Mouse (Mus musculus) liver, embryonic 11.5 days (tissue): Measurements from ENCODE around the gene Saa4. TPM values are rescaled to one million over a fixed set of nuclear protein-coding genes. Genes with fewer than 3 reads are reported as not detected.

Source experiments
- ATAC-seq: fragments of 200-750 bp; cut with Nextera tagmentation; replicated peaks from 2 replicates; pipeline ENCODE4 v1.8.0; 2017; ENCODE audit warnings: moderate number of reproducible peaks, mild to moderate bottlenecking, moderate TSS enrichment, moderate library complexity; ENCODE audit not compliant: low FRiP score
- DNase-seq: peaks from one replicate; pipeline ENCODE4 v3.0.0-alpha.2; 2017; ENCODE audit warnings: low spot score
- H3K27ac ChIP-seq: fragments of 300-500 bp; sonication (generic); 2 replicates; pipeline ENCODE4 v1.5.1; 2014; ENCODE audit warnings: mild to moderate bottlenecking, low read depth, low read length, control low read depth
- H3K27me3 ChIP-seq: fragments of 300-500 bp; sonication (generic); replicated peaks from 2 replicates; pipeline ENCODE4 v1.6.1; 2014; ENCODE audit warnings: low read length, mixed read lengths; ENCODE audit not compliant: control insufficient read depth, insufficient read depth
- H3K36me3 ChIP-seq: fragments of 300-500 bp; sonication (generic); 2 replicates; pipeline ENCODE4 v1.6.1; 2014; ENCODE audit warnings: mild to moderate bottlenecking, low read length, moderate library complexity, mixed read lengths; ENCODE audit not compliant: control insufficient read depth, insufficient read depth
- H3K4me1 ChIP-seq: fragments of 300-500 bp; sonication (generic); replicated peaks from 2 replicates; pipeline ENCODE4 v1.6.1; 2014; ENCODE audit warnings: low read length, mixed read lengths; ENCODE audit not compliant: control insufficient read depth, insufficient read depth
- H3K4me2 ChIP-seq: fragments of 300-500 bp; sonication (generic); 2 replicates; pipeline ENCODE4 v1.6.1; 2014; ENCODE audit warnings: mild to moderate bottlenecking, control low read depth, moderate library complexity
- H3K4me3 ChIP-seq: fragments of 300-500 bp; sonication (generic); 2 replicates; pipeline ENCODE4 v1.5.1; 2014; ENCODE audit warnings: low read depth, low read length, control low read depth
- H3K9ac ChIP-seq: fragments of 300-500 bp; sonication (generic); 2 replicates; pipeline ENCODE4 v1.6.1; 2014; ENCODE audit warnings: low read depth, low read length, control low read depth
- H3K9me3 ChIP-seq: fragments of 300-500 bp; sonication (generic); 2 replicates; pipeline ENCODE4 v1.6.1; 2016; ENCODE audit warnings: low read length, inconsistent platforms, mixed read lengths; ENCODE audit not compliant: control insufficient read depth
- whole genome bisulfite sequencing: fragments of 180-500 bp; shearing (Covaris S2); extraction: QIAGEN DNeasy Blood & Tissue Kit; methylation state at CpG from one replicate; pipeline ENCODE4 v1.1.7; 2014; 5-methylcytosine and 5-hydroxymethylcytosine counted together
- polyA plus RNA-seq: library from polyadenylated mRNA; unstranded; fragments of >200 nt; fragmentation: Nextera tagmentation; extraction: Ambion mirVana; gene quantifications from 2 replicates; pipeline ENCODE4 v1.2.1, GENCODE M21; 2014

Saa4 gene
- polyA plus RNA-seq, 1 experiment from 2014 or later, result 5.7 TPM

DNA sequence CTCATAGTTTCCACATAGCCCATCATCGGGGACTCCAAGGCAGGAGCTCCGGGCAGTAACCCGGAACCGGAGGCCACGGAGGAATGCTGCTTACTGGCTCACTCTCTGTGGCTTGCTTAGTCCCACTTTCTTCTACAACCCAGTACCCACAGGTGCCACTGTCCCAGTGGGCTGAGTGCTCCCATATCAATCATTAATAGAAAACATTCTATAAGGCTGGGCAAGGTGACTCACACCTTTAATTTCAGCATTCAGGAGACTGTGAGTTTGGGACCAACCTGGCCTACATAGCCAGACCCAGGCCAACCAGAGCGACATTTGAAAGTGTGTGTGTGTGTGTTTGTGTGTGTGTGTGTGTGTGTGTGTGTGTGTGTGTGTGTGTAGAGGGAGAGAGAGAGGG is 9.0 kb downstream of the Saa4 start:
- ATAC-seq (no peak), DNase-seq (no peak)
- H3K27me3 ChIP-seq, result no peaks in the 10 kb centered on the region
- H3K36me3 ChIP-seq, result no peaks in the 10 kb centered on the region
- H3K9me3 ChIP-seq, result no peaks in the 10 kb centered on the region
- H3K4me1 ChIP-seq, result no peaks in the 10 kb centered on the region; the same call in 1 of the 2 replicates
- H3K4me3 ChIP-seq, result no peak overlapping the region
- no peak overlapping the region for H3K9ac ChIP-seq
- no peak overlapping the region for H3K4me2 ChIP-seq
- WGBS, result 94% methylated on average over 6 of the region's 6 CpGs
- no peak overlapping the region for H3K27ac ChIP-seq

DNA sequence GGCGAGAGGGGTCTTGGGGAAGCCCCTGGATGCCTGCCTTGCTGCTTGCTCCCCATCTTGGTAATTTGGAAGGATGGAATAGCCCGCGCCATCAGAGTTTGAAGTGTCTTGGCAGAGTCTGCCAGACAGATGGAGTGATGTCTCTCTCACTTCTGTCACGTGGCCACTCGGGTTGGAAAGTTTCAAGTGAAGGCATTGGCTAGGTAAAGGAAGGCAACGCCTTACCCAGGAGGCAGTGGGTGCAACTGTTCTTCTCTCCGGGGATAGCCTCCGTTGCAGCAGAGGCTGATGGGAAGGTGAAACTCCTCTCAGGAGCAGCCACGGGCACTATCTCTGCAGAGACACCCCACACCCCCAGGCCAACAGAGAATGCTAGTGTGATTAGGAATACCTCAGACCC is 11.9 kb downstream of the Saa4 start:
- Histone ChIP-seq H3K27me3 (no peaks in the 10 kb centered on the region), H3K4me2 (no peak overlapping the region), H3K9me3 (no peaks in the 10 kb centered on the region), H3K4me3 (no peak overlapping the region), H3K9ac (no peak overlapping the region), H3K27ac (no peak overlapping the region), H3K36me3 (no peaks in the 10 kb centered on the region), H3K4me1 (no peaks in the 10 kb centered on the region; the same call in 1 of the 2 replicates)
- DNase-seq (no peak), ATAC-seq (no peak)
- WGBS, result 64% methylated on average over 9 of the region's 9 CpGs

DNA sequence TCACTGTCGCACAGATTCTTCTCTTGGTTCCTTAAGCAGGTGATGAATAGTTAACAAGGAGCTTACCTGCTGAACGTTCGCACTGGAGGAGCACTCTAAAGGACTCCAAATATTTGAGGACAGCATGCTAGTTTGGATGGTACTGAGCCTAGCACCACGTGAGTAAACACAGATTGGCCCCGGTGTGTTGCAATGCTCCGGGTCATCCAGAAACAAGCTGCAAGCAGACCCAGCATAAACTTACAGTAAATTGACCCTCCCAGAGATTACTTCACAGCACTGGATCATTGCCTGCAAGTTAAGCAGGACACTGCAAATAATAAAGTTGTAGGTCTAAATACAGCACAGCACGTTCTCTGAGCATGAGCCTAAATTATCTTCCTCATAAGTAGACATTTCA is 12.9 kb downstream of the Saa4 start:
- peak; percentile 69 for ATAC-seq
- Histone ChIP-seq H3K9ac (no peak overlapping the region), H3K27ac (no peak overlapping the region; the same call in 1 of the 2 replicates), H3K9me3 (no peaks in the 10 kb centered on the region), H3K36me3 (no peaks in the 10 kb centered on the region), H3K4me2 (no peak overlapping the region), H3K4me3 (no peak overlapping the region), H3K27me3 (no peaks in the 10 kb centered on the region), H3K4me1 (no peaks in the 10 kb centered on the region; the same call in 1 of the 2 replicates)
- WGBS, result 64% methylated on average over 7 of the region's 7 CpGs
- DNase-seq, result no peak

DNA sequence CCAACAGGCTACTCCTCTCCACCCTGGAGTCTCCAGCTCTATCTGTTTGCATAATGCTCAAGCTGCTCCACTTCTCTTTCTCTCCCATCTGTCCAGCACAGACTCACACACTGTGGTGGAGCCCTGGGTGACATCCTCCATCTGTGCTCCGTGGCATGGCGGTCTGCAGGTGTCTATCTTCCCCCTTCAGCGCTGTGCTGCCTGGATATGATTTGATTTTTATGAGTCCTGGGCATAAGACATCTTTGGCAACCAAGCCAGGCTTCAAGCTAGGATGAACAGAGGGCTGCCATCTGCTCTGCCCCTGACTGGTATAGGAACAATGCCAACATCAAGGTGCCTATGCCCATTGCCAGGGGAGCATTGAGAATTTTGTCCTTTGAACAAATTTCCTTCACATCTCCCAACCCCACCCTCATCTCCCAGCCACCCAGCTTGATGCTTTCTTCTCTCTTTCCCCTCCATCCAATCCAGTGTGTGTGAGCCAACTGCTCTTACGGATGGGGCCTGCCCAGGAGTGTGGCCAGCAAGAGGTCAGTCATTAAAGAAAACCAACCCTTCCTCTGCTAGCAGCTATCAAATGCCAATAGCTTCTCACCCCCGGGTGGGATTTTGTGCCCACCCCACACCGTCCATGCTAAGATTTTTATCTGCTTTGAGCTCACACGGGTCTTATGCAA is 13.7 kb downstream of the Saa4 start:
- Histone ChIP-seq H3K4me2 (no peak overlapping the region), H3K36me3 (no peaks in the 10 kb centered on the region), H3K9me3 (no peaks in the 10 kb centered on the region), H3K4me1 (no peaks in the 10 kb centered on the region), H3K27me3 (no peaks in the 10 kb centered on the region), H3K9ac (no peak overlapping the region), H3K27ac (no peak overlapping the region), H3K4me3 (no peak overlapping the region)
- DNase-seq (no peak), ATAC-seq (no peak)
- WGBS, result 69% methylated on average over 7 of the region's 7 CpGs

DNA sequence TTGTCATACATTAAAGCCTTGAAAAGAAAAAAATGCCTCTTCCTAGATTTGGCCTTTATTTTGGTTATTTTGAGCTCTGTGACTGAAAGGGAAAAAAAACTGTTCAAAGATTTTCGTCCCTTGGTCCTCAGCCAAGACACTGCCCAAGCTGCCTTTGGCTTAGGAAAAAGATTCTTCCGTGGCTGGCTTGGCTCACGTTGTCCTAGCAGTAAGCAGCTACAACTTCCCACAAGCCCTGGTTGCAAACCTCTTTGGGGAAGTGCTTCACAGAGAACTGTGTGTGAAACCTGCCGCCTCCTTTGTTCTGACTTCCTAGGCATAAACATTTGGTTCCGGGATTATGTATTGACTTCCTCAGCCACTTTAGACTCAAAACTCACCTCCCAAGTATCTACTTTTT is 15.5 kb downstream of the Saa4 start:
- Histone ChIP-seq H3K4me2 (no peak overlapping the region), H3K4me1 (no peaks in the 10 kb centered on the region), H3K27ac (no peak overlapping the region), H3K27me3 (no peaks in the 10 kb centered on the region), H3K36me3 (no peaks in the 10 kb centered on the region), H3K9me3 (no peaks in the 10 kb centered on the region), H3K9ac (no peak overlapping the region), H3K4me3 (no peak overlapping the region)
- ATAC-seq (no peak), DNase-seq (no peak)
- 40% methylated on average over 5 of the region's 5 CpGs for WGBS

DNA sequence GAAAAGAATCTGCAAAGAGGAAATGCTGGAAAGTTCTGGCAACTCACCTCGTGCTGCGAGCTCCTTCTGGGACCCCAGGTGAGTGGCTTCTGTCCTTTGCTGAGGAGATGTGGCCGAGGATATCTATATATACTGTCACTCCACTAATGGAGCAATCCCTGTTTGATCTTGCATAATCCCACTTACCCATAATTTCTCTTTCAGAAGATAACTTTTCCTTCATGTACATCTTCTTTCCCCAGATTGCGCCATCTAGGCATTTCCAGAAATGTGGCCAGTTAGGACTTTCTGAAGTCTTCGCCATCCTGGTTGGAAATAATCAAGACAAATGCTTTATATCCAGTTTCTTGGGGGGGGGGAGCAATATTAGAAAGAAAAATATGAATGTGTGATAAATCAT is 16.8 kb downstream of the Saa4 start, which contains the start of gene Saa3:
Gene Saa3, minus strand, starts transcription at position 101 of the 400 bp plus-strand sequence.
- H3K4me1 ChIP-seq, result no peaks in the 10 kb centered on the region
- H3K27me3 ChIP-seq, result no peaks in the 10 kb centered on the region
- ATAC-seq (no peak), DNase-seq (no peak)
- no peak within 1 kb of the TSS for H3K9ac ChIP-seq
- WGBS, result 82% methylated on average over 5 of the region's 5 CpGs
- H3K27ac ChIP-seq, result no peak within 1 kb of the TSS
- H3K4me3 ChIP-seq, result no peak within 1 kb of the TSS
- H3K36me3 ChIP-seq, result no peaks in the 10 kb centered on the region
- no peaks in the 10 kb centered on the region for H3K9me3 ChIP-seq
- no peak within 1 kb of the TSS for H3K4me2 ChIP-seq

DNA sequence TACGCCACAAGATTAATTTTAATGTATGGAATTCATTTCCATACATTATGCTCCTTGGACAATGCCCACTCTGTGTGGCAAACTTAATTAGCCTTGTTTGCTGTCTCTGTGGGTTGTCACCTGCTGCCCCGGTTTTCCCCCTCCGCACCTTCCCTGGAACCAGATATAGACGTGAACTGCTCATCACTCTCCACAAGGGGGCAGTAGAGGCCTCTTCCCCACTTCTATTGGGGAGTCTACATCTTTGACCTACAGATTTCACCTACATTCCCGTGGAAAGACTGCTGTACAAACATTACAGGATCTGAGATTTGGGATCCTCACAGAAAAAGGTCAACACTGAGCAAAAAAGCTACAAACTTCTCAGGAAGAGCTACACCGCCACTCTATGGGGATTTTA is 17.9 kb downstream of the Saa4 start:
- DNase-seq, result no peak
- Histone ChIP-seq H3K9ac (no peak overlapping the region), H3K27me3 (no peaks in the 10 kb centered on the region), H3K4me2 (no peak overlapping the region), H3K4me1 (peaks cover 2% of the 10 kb centered on the region; the same call in 1 of the 2 replicates), H3K36me3 (no peaks in the 10 kb centered on the region), H3K9me3 (no peaks in the 10 kb centered on the region), H3K4me3 (no peak overlapping the region), H3K27ac (no peak overlapping the region)
- ATAC-seq, result no peak
- WGBS, result 29% methylated on average over 6 of the region's 6 CpGs

DNA sequence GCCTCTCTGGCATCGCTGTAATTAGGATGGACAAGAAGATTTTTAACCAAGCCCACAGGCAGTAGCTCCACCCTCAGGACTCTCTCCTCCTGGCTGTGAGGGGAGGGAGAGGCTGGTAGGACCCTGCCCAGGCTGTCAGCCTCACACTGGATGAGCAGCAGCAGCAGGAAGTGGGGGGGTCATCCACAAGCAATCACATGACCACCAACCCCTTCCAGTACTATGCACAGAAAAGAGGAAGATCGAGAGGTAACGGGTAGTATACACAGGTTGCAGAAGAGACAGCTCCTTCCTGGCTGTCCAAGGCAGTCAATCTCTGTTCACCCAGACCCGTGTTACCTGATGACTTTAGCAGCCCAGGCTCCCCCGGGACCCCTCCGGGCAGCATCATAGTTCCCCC is 20.2 kb downstream of the Saa4 start:
- no peak overlapping the region for H3K9ac ChIP-seq
- H3K27me3 ChIP-seq, result no peaks in the 10 kb centered on the region
- no peaks in the 10 kb centered on the region for H3K9me3 ChIP-seq
- H3K27ac ChIP-seq, result no peak overlapping the region
- WGBS, result 41% methylated on average over 6 of the region's 6 CpGs
- no peak for ATAC-seq
- H3K4me2 ChIP-seq, result no peak overlapping the region
- DNase-seq, result no peak
- peaks cover 6% of the 10 kb centered on the region; the same call in 1 of the 2 replicates for H3K4me1 ChIP-seq
- H3K36me3 ChIP-seq, result peaks cover 2% of the 10 kb centered on the region; the same call in 1 of the 2 replicates
- no peak overlapping the region for H3K4me3 ChIP-seq

DNA sequence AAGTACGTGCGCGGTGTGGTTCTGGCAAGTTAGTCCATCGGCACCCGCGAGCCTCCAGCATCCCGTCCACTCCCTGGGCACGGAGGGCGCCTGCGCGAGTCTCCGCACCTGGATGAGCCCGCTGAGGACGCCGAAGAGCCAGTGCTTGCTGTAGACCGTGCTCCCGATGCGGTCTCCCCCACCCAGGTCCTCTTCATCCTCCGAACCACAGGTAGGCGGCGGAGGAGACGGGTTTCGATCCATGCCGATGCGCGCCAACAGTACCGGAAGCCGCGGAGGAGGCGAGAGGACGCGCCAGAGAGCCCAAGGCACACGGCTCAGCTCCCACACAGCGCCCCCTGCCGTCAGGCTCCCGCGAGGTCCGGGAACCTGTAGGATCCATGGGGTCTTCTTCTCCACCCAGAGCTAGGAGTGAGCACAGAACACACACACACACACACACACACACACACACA is 22.0 kb downstream of the Saa4 start, which contains the start of gene Saal1:
Gene Saal1, minus strand, starts transcription at position 291 of the 455 bp plus-strand sequence.
- Histone ChIP-seq H3K9me3 (no peaks in the 10 kb centered on the region), H3K9ac (peak within 1 kb of the TSS; percentile 90), H3K27ac (peak within 1 kb of the TSS; percentile 45; the same call in 1 of the 2 replicates), H3K4me2 (peak within 1 kb of the TSS; percentile 79), H3K4me1 (peaks cover 6% of the 10 kb centered on the region; the same call in 1 of the 2 replicates), H3K4me3 (peak within 1 kb of the TSS; percentile 87), H3K36me3 (peaks cover 9% of the 10 kb centered on the region), H3K27me3 (no peaks in the 10 kb centered on the region)
- DNase-seq, result peak; percentile 96
- WGBS, result under 1% methylated on average over 38 of the region's 38 CpGs
- peak; percentile 96 for ATAC-seq
